Mouse (Mus musculus) cerebellum, postnatal 25 days (tissue): ENCODE data around the gene Hhatl.

ENCODE experiments used
- DNase-seq, 2 experiments: peaks; one replicate each; pipeline ENCODE4 v3.0.0; 2021; ENCODE audit warnings: mixed read lengths in 2 of 2

The Hhatl gene

GRCm38 (mm10) chr9:121802747-121803146 is 10.4 kb upstream of the Hhatl start:
- no peak for DNase-seq

GRCm38 (mm10) chr9:121798887-121799520 is 6.7 kb upstream of the Hhatl start:
- no peak for DNase-seq

- DNase-seq, result no peak
These were observed 5.4 kb upstream of the Hhatl start for GRCm38 (mm10) chr9:121797722-121798121.

- peak in 1 of 2 experiments; percentile 52 for DNase-seq
These were observed 2.7 kb upstream of the Hhatl start for GRCm38 (mm10) chr9:121794972-121795539.

GRCm38 (mm10) chr9:121791206-121791605 is 1.1 kb downstream of the Hhatl start:
- peak; percentile 36 to 71 for DNase-seq

- DNase-seq, result no peak
These were observed 5.9 kb downstream of the Hhatl start for GRCm38 (mm10) chr9:121786359-121786758.

GRCm38 (mm10) chr9:121785261-121785660 is 7.0 kb downstream of the Hhatl start:
- no peak for DNase-seq

GRCm38 (mm10) chr9:121784801-121785200 is 7.5 kb downstream of the Hhatl start:
- DNase-seq, result no peak

- DNase-seq, result peak in 1 of 2 experiments; percentile 44
These were observed 14.2 kb downstream of the Hhatl start for GRCm38 (mm10) chr9:121778066-121778624.

- no peak for DNase-seq
These were observed 14.7 kb downstream of the Hhatl start, which contains the start of gene Klhl40 for GRCm38 (mm10) chr9:121777484-121778065. Gene Klhl40, plus strand, starts transcription at chr9:121777607.

GRCm38 (mm10) chr9:121776511-121776910 is 15.8 kb downstream of the Hhatl start:
- DNase-seq, result no peak

- no peak for DNase-seq
These were observed 16.4 kb downstream of the Hhatl start for GRCm38 (mm10) chr9:121775951-121776350.

- no peak for DNase-seq
These were observed 19.9 kb downstream of the Hhatl start for GRCm38 (mm10) chr9:121772412-121772811.

GRCm38 (mm10) chr9:121765166-121765855 is 27.0 kb downstream of the Hhatl start:
- DNase-seq, result peak in 1 of 2 experiments; percentile 59

GRCm38 (mm10) chr9:121763716-121764115 is 28.6 kb downstream of the Hhatl start:
- DNase-seq, result peak in 1 of 2 experiments; percentile 34

GRCm38 (mm10) chr9:121762761-121763160 is 29.5 kb downstream of the Hhatl start:
- peak in 1 of 2 experiments; percentile 24 for DNase-seq

- DNase-seq, result peak in 1 of 2 experiments; percentile 17
These were observed 30.1 kb downstream of the Hhatl start for GRCm38 (mm10) chr9:121762248-121762647.

GRCm38 (mm10) chr9:121761787-121762186 is 30.5 kb downstream of the Hhatl start:
- DNase-seq, result peak in 1 of 2 experiments; percentile 13

- DNase-seq, result peak in 1 of 2 experiments; percentile 15
These were observed 31.1 kb downstream of the Hhatl start for GRCm38 (mm10) chr9:121761091-121761665.

- DNase-seq, result peak; percentile 50 to 66
These were observed 31.8 kb downstream of the Hhatl start for GRCm38 (mm10) chr9:121760271-121761090.
